Mouse (Mus musculus): ENCODE results near the gene Bmpr1b. TPM values are rescaled to one million over a fixed set of nuclear protein-coding genes. Genes with fewer than 3 reads are reported as not detected.
A peak's percentile ranks its signal among the peaks of the same experiment; 100 is the strongest.

The Bmpr1b gene
- total RNA-seq, 1 experiment, result 0.85 TPM

DNA sequence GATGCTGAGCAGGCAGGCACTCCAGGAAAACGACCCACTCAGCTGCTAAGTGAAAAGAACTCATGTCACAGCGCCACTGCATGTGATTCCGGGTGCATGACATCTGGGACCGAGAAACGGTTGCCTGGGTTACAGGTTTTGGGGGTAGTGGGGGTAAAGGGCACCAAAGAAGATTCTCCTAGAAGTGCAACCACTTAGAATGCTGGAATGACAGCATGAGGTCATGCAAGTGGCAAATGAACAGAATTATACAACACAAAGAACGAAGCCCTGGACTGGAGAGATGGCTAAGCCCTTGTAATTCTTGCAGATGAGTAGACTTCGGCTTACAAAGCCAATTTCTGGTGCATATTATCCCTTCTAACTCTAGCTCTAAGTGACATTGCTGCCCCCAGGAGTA lies 184.7 kb downstream of the Bmpr1b start:
- TF ChIP-seq MAFK (IDR thresholded peaks at IDR 0.05; ENCODE audit: insufficient read depth, low read depth, low read length) (no peak), HCFC1 (IDR thresholded peaks at IDR 0.05; ENCODE audit: borderline replicate concordance, insufficient read depth, low read length) (no peak), CHD2 (IDR thresholded peaks at IDR 0.05; ENCODE audit: low read depth, low read length) (no peak), ZC3H11A (IDR thresholded peaks at IDR 0.05; ENCODE audit: borderline replicate concordance, low read depth, low read length) (no peak), ZNF384 (IDR thresholded peaks at IDR 0.05; ENCODE audit: low read depth, low read length) (no peak)

DNA sequence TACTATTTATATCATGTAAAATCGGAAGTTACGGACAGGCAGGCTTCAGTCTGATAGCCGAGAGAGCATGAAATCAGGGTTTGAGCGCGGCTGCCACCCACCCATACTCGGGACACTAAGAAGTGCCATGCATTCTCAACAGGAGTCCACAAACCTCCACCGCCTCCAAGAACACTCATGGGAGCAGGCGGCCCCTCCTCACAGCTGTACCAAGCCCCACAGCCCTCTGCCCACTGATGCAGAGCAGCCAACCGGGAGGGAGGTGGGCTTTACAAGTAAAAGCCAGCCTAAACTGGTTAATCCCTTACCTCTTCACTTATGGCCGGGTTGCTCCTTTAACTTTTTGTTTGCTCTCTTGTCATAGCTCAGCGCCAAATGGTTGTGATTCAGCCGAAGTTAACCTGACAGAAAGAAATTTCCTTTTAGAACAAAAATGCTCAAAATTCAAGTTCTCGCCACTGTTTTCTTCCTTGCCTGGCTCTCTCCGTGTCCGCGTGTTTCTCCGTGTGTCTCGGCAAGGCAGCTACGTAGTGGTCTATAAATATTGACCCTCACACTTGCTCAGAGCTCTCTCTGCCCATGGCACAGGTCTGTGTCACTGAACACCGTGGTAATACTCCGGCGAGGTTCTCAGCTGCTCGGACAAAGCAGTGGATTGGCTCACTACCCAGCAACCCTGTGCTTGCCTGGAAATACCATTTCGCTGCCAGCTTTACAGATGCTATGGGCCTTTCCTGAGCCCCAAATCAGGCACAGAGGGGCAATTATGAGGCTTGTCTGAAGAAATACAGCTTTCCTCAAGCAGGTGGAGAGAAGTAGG lies 187.4 kb downstream of the Bmpr1b start:
- Histone ChIP-seq H3K9me3 (ENCODE audit: control insufficient read depth, insufficient read depth, low read depth, low read length) (no peaks in the 10 kb centered on the region), H3K4me3 (ENCODE audit: insufficient read depth in 1 of 2, low read depth in 1 of 2, low read length in 2 of 2, poor library complexity in 1 of 2, severe bottlenecking in 1 of 2) (peak overlapping the region in 1 of 2 experiments; percentile 47; a peak in 2 of 4 replicates), H3K9ac (ENCODE audit: insufficient read depth, low read depth, low read length, poor library complexity, severe bottlenecking) (no peak overlapping the region), H3K4me1 (ENCODE audit: control insufficient read depth in 2 of 2, insufficient read depth in 2 of 2, low read length in 2 of 2, poor library complexity in 1 of 2) (no peaks in the 10 kb centered on the region), H3K27ac (ENCODE audit: insufficient read depth, low read depth, low read length, poor library complexity, severe bottlenecking) (no peak overlapping the region), H3K36me3 (ENCODE audit: control insufficient read depth, insufficient read depth, low read length, poor library complexity, severe bottlenecking) (no peaks in the 10 kb centered on the region)
- in situ Hi-C loops (cut with MboI; ENCODE audit: low sequenced_read_pairs in 2 of 2, unreplicated experiment in 2 of 2), result no loop called here
- TF ChIP-seq ZC3H11A (IDR thresholded peaks at IDR 0.05; ENCODE audit: borderline replicate concordance, low read depth, low read length), result no peak
- no peak for TF ChIP-seq MAFK (IDR thresholded peaks at IDR 0.05; ENCODE audit: insufficient read depth, low read depth, low read length)
- TF ChIP-seq ZNF384 (IDR thresholded peaks at IDR 0.05; ENCODE audit: low read depth, low read length), result no peak
- no peak for TF ChIP-seq HCFC1 (IDR thresholded peaks at IDR 0.05; ENCODE audit: borderline replicate concordance, insufficient read depth, low read length)
- no peak for TF ChIP-seq CHD2 (IDR thresholded peaks at IDR 0.05; ENCODE audit: low read depth, low read length)
- no peak for DNase-seq (ENCODE audit: low read depth, low spot score)

More for the DNA sequence above, 184.7 kb downstream of the Bmpr1b start:
- Histone ChIP-seq H3K27ac (ENCODE audit: insufficient read depth, low read depth, low read length, poor library complexity, severe bottlenecking) (no peak overlapping the region), H3K36me3 (ENCODE audit: control insufficient read depth, insufficient read depth, low read length, poor library complexity, severe bottlenecking) (no peaks in the 10 kb centered on the region), H3K4me3 (ENCODE audit: insufficient read depth in 1 of 2, low read depth in 1 of 2, low read length in 2 of 2, poor library complexity in 1 of 2, severe bottlenecking in 1 of 2) (no peak overlapping the region), H3K9ac (ENCODE audit: insufficient read depth, low read depth, low read length, poor library complexity, severe bottlenecking) (no peak overlapping the region), H3K4me1 (ENCODE audit: control insufficient read depth in 2 of 2, insufficient read depth in 2 of 2, low read length in 2 of 2, poor library complexity in 1 of 2) (no peaks in the 10 kb centered on the region), H3K9me3 (ENCODE audit: control insufficient read depth, insufficient read depth, low read depth, low read length) (no peaks in the 10 kb centered on the region)
- in situ Hi-C loops (cut with MboI; ENCODE audit: low sequenced_read_pairs in 2 of 2, unreplicated experiment in 2 of 2), result no loop called here
- no peak for DNase-seq (ENCODE audit: low read depth, low spot score)

DNA sequence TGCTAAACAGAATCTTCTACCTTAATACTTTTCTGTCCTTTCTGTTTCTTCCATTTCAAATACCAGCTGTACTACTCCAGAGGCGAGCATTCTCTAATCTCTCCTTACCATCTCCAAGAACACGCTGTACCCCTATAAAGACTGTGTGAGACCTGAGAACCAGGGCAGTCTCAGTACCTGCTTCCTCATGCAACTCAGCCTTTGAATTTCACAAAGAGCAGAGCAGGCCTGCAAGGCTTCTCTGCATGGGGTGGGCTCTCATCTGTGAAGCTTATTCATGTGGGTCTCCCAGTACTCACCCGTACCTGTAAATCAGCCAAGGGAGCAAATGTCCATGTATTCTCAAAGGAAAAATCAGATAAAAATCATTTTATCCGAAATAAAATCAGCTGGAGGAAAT lies 203.0 kb downstream of the Bmpr1b start:
- TF ChIP-seq ZNF384 (IDR thresholded peaks at IDR 0.05; ENCODE audit: low read depth, low read length) (no peak), MAFK (IDR thresholded peaks at IDR 0.05; ENCODE audit: insufficient read depth, low read depth, low read length) (no peak), CHD2 (IDR thresholded peaks at IDR 0.05; ENCODE audit: low read depth, low read length) (no peak), HCFC1 (IDR thresholded peaks at IDR 0.05; ENCODE audit: borderline replicate concordance, insufficient read depth, low read length) (no peak), ZC3H11A (IDR thresholded peaks at IDR 0.05; ENCODE audit: borderline replicate concordance, low read depth, low read length) (no peak)
- DNase-seq (ENCODE audit: low read depth, low spot score), result no peak
- in situ Hi-C loops (cut with MboI; ENCODE audit: low sequenced_read_pairs in 2 of 2, unreplicated experiment in 2 of 2), result no loop called here
- H3K36me3 ChIP-seq (ENCODE audit: control insufficient read depth, insufficient read depth, low read length, poor library complexity, severe bottlenecking), result no peaks in the 10 kb centered on the region
- H3K27ac ChIP-seq (ENCODE audit: insufficient read depth, low read depth, low read length, poor library complexity, severe bottlenecking), result no peak overlapping the region
- no peaks in the 10 kb centered on the region for H3K9me3 ChIP-seq (ENCODE audit: control insufficient read depth, insufficient read depth, low read depth, low read length)
- H3K9ac ChIP-seq (ENCODE audit: insufficient read depth, low read depth, low read length, poor library complexity, severe bottlenecking), result no peak overlapping the region
- no peak overlapping the region for H3K4me3 ChIP-seq (ENCODE audit: insufficient read depth in 1 of 2, low read depth in 1 of 2, low read length in 2 of 2, poor library complexity in 1 of 2, severe bottlenecking in 1 of 2)
- no peaks in the 10 kb centered on the region for H3K4me1 ChIP-seq (ENCODE audit: control insufficient read depth in 2 of 2, insufficient read depth in 2 of 2, low read length in 2 of 2, poor library complexity in 1 of 2)

DNA sequence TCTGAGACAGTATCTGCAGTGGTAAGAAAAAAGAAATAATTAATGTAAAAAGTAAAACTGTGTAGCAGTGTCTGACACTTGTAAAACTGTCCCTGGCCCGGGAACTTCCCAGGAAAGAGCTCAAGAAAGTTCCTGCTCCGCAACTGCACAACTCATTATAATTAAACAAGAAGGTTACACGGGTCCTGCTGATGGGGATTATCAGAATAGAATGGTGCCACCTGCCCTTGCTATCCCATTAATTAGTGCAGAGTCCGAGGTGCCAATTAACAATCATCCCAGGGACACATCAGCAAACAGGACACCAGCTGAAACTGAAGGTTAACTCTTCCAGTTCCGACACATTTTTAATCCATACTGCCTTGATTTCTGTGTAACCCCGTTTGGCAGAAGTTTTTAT lies 216.3 kb downstream of the Bmpr1b start:
- Histone ChIP-seq H3K27ac (ENCODE audit: insufficient read depth, low read depth, low read length, poor library complexity, severe bottlenecking) (no peak overlapping the region), H3K9me3 (ENCODE audit: control insufficient read depth, insufficient read depth, low read depth, low read length) (no peaks in the 10 kb centered on the region), H3K4me1 (ENCODE audit: control insufficient read depth in 2 of 2, insufficient read depth in 2 of 2, low read length in 2 of 2, poor library complexity in 1 of 2) (no peaks in the 10 kb centered on the region), H3K4me3 (ENCODE audit: insufficient read depth in 1 of 2, low read depth in 1 of 2, low read length in 2 of 2, poor library complexity in 1 of 2, severe bottlenecking in 1 of 2) (no peak overlapping the region), H3K9ac (ENCODE audit: insufficient read depth, low read depth, low read length, poor library complexity, severe bottlenecking) (no peak overlapping the region), H3K36me3 (ENCODE audit: control insufficient read depth, insufficient read depth, low read length, poor library complexity, severe bottlenecking) (no peaks in the 10 kb centered on the region)
- no peak for TF ChIP-seq ZNF384 (IDR thresholded peaks at IDR 0.05; ENCODE audit: low read depth, low read length)
- no peak for TF ChIP-seq CHD2 (IDR thresholded peaks at IDR 0.05; ENCODE audit: low read depth, low read length)
- no peak for TF ChIP-seq MAFK (IDR thresholded peaks at IDR 0.05; ENCODE audit: insufficient read depth, low read depth, low read length)
- no peak for DNase-seq (ENCODE audit: low read depth, low spot score)
- in situ Hi-C loops (cut with MboI; ENCODE audit: low sequenced_read_pairs in 2 of 2, unreplicated experiment in 2 of 2), result no loop called here
